Mouse (Mus musculus) spleen, adult 2 months (tissue): ENCODE data around the gene Carns1.

ENCODE experiments used
- CTCF ChIP-seq: fragments of 200-500 bp; IDR thresholded peaks from 2 replicates; pipeline ENCODE4 v1.5.1; 2011; ENCODE audit warnings: mild to moderate bottlenecking, inconsistent platforms; ENCODE audit not compliant: insufficient read depth, insufficient read length, insufficient replicate concordance; ENCODE audit errors: extremely low read depth
- POLR2A ChIP-seq: fragments of 200-500 bp; IDR thresholded peaks from 2 replicates; pipeline ENCODE4 v1.6.1; 2011; ENCODE audit warnings: low read depth, low read length, inconsistent platforms

GRCm38 (mm10) chr19:4204889-4205288 is 29.6 kb upstream of the Carns1 start:
- TF ChIP-seq POLR2A: no peak
- TF ChIP-seq CTCF: no peak
